Mouse (Mus musculus): ENCODE results near the gene Olfr522. TPM values are rescaled to one million over a fixed set of nuclear protein-coding genes. Genes with fewer than 3 reads are reported as not detected.

Olfr522 gene
- polyA plus RNA-seq, 1 experiment from 2014 or later = not detected

GRCm38 (mm10) chr7:140115583-140116328 is 48.8 kb downstream of the Olfr522 start, which contains the start of gene Paox:
Gene Paox, plus strand, starts transcription at chr7:140115799.
- H3K36me3 ChIP-seq (ENCODE audit: control insufficient read depth, insufficient read depth, low read length) = peaks cover 18% of the 10 kb centered on the region
- H3K27ac ChIP-seq (replicated peaks; ENCODE audit: low read depth, low read length) = peak within 1 kb of the TSS; percentile 85
- no peaks in the 10 kb centered on the region for H3K9me3 ChIP-seq (ENCODE audit: control insufficient read depth, low read length)
- under 1% methylated on average over 22 of the region's 23 CpGs for WGBS
- DNase-seq (ENCODE audit: low spot score) (peak; percentile 86), ATAC-seq (ENCODE audit: low read depth) (peak; percentile 79)
- peak within 1 kb of the TSS; percentile 80 for H3K9ac ChIP-seq (ENCODE audit: low read depth, low read length)
- H3K4me1 ChIP-seq (ENCODE audit: control insufficient read depth, insufficient read depth, low read length) = no peaks in the 10 kb centered on the region
- no peaks in the 10 kb centered on the region for H3K27me3 ChIP-seq (replicated peaks; ENCODE audit: control insufficient read depth, insufficient read depth, low read length)
- H3K4me2 ChIP-seq (ENCODE audit: low read depth, low read length) = peak within 1 kb of the TSS; percentile 89
- H3K4me3 ChIP-seq (ENCODE audit: low read depth, low read length) = peak within 1 kb of the TSS; percentile 82

DNA sequence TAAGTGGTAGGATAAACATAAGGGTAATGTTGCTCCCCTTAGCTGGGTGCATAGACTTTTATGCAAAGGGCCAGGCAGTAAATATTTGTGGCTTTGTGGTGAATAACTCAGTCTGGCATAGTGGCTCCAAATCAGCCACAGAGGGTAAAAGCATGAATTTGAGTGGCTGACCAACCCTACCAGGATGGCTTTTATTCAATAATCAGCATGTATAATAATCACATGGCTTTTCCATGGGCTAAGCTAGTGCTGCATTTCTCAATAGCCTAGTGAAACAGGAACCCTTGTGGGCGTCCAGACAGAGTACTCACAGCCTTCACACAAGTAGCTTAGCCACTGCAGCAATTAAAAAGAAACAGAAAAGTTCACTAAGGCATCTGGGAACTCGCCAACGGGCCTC is 52.6 kb downstream of the Olfr522 start:
- Histone ChIP-seq H3K4me1 (ENCODE audit: control insufficient read depth, insufficient read depth, low read length) (no peaks in the 10 kb centered on the region), H3K9me3 (ENCODE audit: control insufficient read depth, low read length) (no peaks in the 10 kb centered on the region), H3K9ac (ENCODE audit: low read depth, low read length) (no peak overlapping the region), H3K36me3 (ENCODE audit: control insufficient read depth, insufficient read depth, low read length) (peaks cover 56% of the 10 kb centered on the region), H3K4me2 (ENCODE audit: low read depth, low read length) (no peak overlapping the region), H3K27me3 (replicated peaks; ENCODE audit: control insufficient read depth, insufficient read depth, low read length) (no peaks in the 10 kb centered on the region), H3K27ac (replicated peaks; ENCODE audit: low read depth, low read length) (no peak overlapping the region), H3K4me3 (ENCODE audit: low read depth, low read length) (no peak overlapping the region)
- DNase-seq (ENCODE audit: low spot score) (peak; percentile 63), ATAC-seq (ENCODE audit: low read depth) (peak; percentile 34; the same call in 1 of the 2 replicates)
- WGBS = 61% methylated on average over 3 of the region's 3 CpGs

Other genes starting within 250 kb of the Olfr522 start
- 0.22 TPM in 1 of 2 replicates, not detected in the other for gene Utf1, start 221.0 kb downstream of the Olfr522 start, polyA plus RNA-seq (2014; fragmentation: Nextera tagmentation; extraction: Ambion mirVana)
- gene 6430531B16Rik, start 186.0 kb downstream of the Olfr522 start, polyA plus RNA-seq (2014; fragmentation: Nextera tagmentation; extraction: Ambion mirVana) = 0.48 and 2.4 TPM in 2 replicates
- 1.5 and 2.4 TPM in 2 replicates for gene Adam8, start 172.2 kb downstream of the Olfr522 start, polyA plus RNA-seq (2014; fragmentation: Nextera tagmentation; extraction: Ambion mirVana)
- gene Zfp511, start 128.4 kb downstream of the Olfr522 start, polyA plus RNA-seq (2014; fragmentation: Nextera tagmentation; extraction: Ambion mirVana) = 31.1 and 31.4 TPM in 2 replicates
- 46.2 and 58.5 TPM in 2 replicates for gene Tubgcp2, start 128.1 kb downstream of the Olfr522 start, polyA plus RNA-seq (2014; fragmentation: Nextera tagmentation; extraction: Ambion mirVana)
- not detected in 2 replicates for gene Msx3, start 115.7 kb downstream of the Olfr522 start, polyA plus RNA-seq (2014; fragmentation: Nextera tagmentation; extraction: Ambion mirVana)
- 3.4 and 3.6 TPM in 2 replicates for gene Caly, start 82.2 kb downstream of the Olfr522 start, polyA plus RNA-seq (2014; fragmentation: Nextera tagmentation; extraction: Ambion mirVana)
- gene Prap1, start 71.4 kb downstream of the Olfr522 start, polyA plus RNA-seq (2014; fragmentation: Nextera tagmentation; extraction: Ambion mirVana) = 0.60 TPM in 1 of 2 replicates, not detected in the other
- 26.0 and 29.4 TPM in 2 replicates for gene Fuom, start 62.3 kb downstream of the Olfr522 start, polyA plus RNA-seq (2014; fragmentation: Nextera tagmentation; extraction: Ambion mirVana)
- 16.7 and 17.8 TPM in 2 replicates for gene Paox, start 49.0 kb downstream of the Olfr522 start, polyA plus RNA-seq (2014; fragmentation: Nextera tagmentation; extraction: Ambion mirVana)
- 136 and 146 TPM in 2 replicates for gene Echs1, start 48.3 kb downstream of the Olfr522 start, polyA plus RNA-seq (2014; fragmentation: Nextera tagmentation; extraction: Ambion mirVana)
- 25.0 and 25.4 TPM in 2 replicates for gene Mtg1, start 27.2 kb downstream of the Olfr522 start, polyA plus RNA-seq (2014; fragmentation: Nextera tagmentation; extraction: Ambion mirVana)
- gene Sprn, start 9.9 kb downstream of the Olfr522 start, polyA plus RNA-seq (2014; fragmentation: Nextera tagmentation; extraction: Ambion mirVana) = 1.6 and 2.5 TPM in 2 replicates
- 0.20 and 0.22 TPM in 2 replicates for gene Olfr523, start 8.5 kb upstream of the Olfr522 start, polyA plus RNA-seq (2014; fragmentation: Nextera tagmentation; extraction: Ambion mirVana)
- 0.25 TPM in 1 of 2 replicates, not detected in the other for gene Olfr524, start 41.2 kb upstream of the Olfr522 start, polyA plus RNA-seq (2014; fragmentation: Nextera tagmentation; extraction: Ambion mirVana)
- 0.06 TPM in 1 of 2 replicates, not detected in the other for gene Cd163l1, start 53.5 kb upstream of the Olfr522 start, polyA plus RNA-seq (2014; fragmentation: Nextera tagmentation; extraction: Ambion mirVana)
- gene 5830411N06Rik, start 82.5 kb upstream of the Olfr522 start, polyA plus RNA-seq (2014; fragmentation: Nextera tagmentation; extraction: Ambion mirVana) = not detected in 2 replicates
- gene Olfr525, start 156.1 kb upstream of the Olfr522 start, polyA plus RNA-seq (2014; fragmentation: Nextera tagmentation; extraction: Ambion mirVana) = not detected in 2 replicates
- not detected in 2 replicates for gene Olfr527, start 169.3 kb upstream of the Olfr522 start, polyA plus RNA-seq (2014; fragmentation: Nextera tagmentation; extraction: Ambion mirVana)
- gene Olfr60, start 196.9 kb upstream of the Olfr522 start, polyA plus RNA-seq (2014; fragmentation: Nextera tagmentation; extraction: Ambion mirVana) = not detected in 2 replicates
- gene Olfr530, start 211.6 kb upstream of the Olfr522 start, polyA plus RNA-seq (2014; fragmentation: Nextera tagmentation; extraction: Ambion mirVana) = not detected in 2 replicates
- not detected in 2 replicates for gene Olfr531, start 238.2 kb upstream of the Olfr522 start, polyA plus RNA-seq (2014; fragmentation: Nextera tagmentation; extraction: Ambion mirVana)

Data from embryonic facial prominence, embryonic 14.5 days (tissue).